Mouse (Mus musculus) midbrain, embryonic 10.5 days (tissue): ENCODE measurements around the gene Taf10. TPM values are rescaled to one million over a fixed set of nuclear protein-coding genes. Genes with fewer than 3 reads are reported as not detected.

ENCODE experiments used
- DNase-seq: peaks from one replicate; pipeline ENCODE4 v3.0.0-alpha.2; 2017; ENCODE audit warnings: low spot score
- H3K27ac ChIP-seq: fragments of 300-500 bp; sonication (generic); replicated peaks from 2 replicates; pipeline ENCODE4 v1.5.1; 2016; ENCODE audit warnings: mild to moderate bottlenecking
- H3K27me3 ChIP-seq: fragments of 300-500 bp; sonication (generic); 2 replicates; pipeline ENCODE4 v1.6.1; 2016; ENCODE audit warnings: low read depth, mild to moderate bottlenecking; ENCODE audit not compliant: poor library complexity, severe bottlenecking
- H3K36me3 ChIP-seq: fragments of 300-500 bp; sonication (generic); 2 replicates; pipeline ENCODE4 v1.6.1; 2016; ENCODE audit warnings: mild to moderate bottlenecking, moderate library complexity
- H3K4me1 ChIP-seq: fragments of 300-500 bp; sonication (generic); 2 replicates; pipeline ENCODE4 v1.6.1; 2016
- H3K4me3 ChIP-seq: fragments of 300-500 bp; sonication (generic); 2 replicates; pipeline ENCODE4 v1.5.1; 2016; ENCODE audit warnings: mild to moderate bottlenecking, moderate library complexity
- H3K9me3 ChIP-seq: fragments of 300-500 bp; sonication (generic); replicated peaks from 2 replicates; pipeline ENCODE4 v1.6.1; 2016; ENCODE audit warnings: mild to moderate bottlenecking
- WGBS: fragments of 180-500 bp; shearing (Covaris S2); methylation state at CpG from one replicate; pipeline ENCODE4 v1.1.7; 2016; 5-methylcytosine and 5-hydroxymethylcytosine counted together
- polyA plus RNA-seq: library from polyadenylated mRNA; unstranded; fragments of >200 nt; fragmentation: Nextera tagmentation; extraction: Ambion mirVana; gene quantifications from 2 replicates; pipeline ENCODE4 v1.2.1, GENCODE M21; 2016

Taf10 gene
- polyA plus RNA-seq, 1 experiment from 2014 or later = 188 TPM

DNA sequence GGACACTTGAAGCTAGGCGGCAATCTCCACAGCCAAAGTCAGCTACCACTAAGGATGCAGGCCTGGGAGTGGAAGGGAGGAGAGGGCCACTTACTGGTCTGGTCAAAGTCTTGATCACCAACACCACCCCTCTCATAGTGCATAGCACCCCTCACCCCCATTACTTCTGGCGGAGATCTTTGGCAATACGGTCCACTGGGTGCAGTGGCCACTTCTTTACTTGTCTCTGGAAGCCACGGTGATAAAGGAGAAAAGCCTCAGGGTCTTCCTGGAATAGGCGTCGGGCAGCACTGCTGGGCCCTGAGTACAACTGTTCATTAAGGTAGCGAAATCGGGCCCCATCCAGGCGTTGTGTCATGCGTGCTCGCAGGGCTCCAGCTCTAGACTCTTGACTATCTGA is 10.3 kb downstream of the Taf10 start:
- Histone ChIP-seq H3K36me3 (peaks cover 59% of the 10 kb centered on the region), H3K27ac (no peak overlapping the region), H3K27me3 (no peaks in the 10 kb centered on the region), H3K4me1 (peaks cover 39% of the 10 kb centered on the region), H3K9me3 (no peaks in the 10 kb centered on the region), H3K4me3 (no peak overlapping the region)
- no peak for DNase-seq
- 96% methylated on average over 11 of the region's 11 CpGs for WGBS

- no peaks in the 10 kb centered on the region for H3K9me3 ChIP-seq
- no peaks in the 10 kb centered on the region for H3K27me3 ChIP-seq
- H3K4me1 ChIP-seq = peaks cover 7% of the 10 kb centered on the region; the same call in 1 of the 2 replicates
- WGBS = 85% methylated on average over 6 of the region's 6 CpGs
- H3K27ac ChIP-seq = no peak overlapping the region
- DNase-seq = no peak
- peaks cover 48% of the 10 kb centered on the region for H3K36me3 ChIP-seq
- H3K4me3 ChIP-seq = no peak overlapping the region
These were observed 15.3 kb downstream of the Taf10 start for GRCm38 (mm10) chr7:105728701-105729428.

GRCm38 (mm10) chr7:105726980-105727325 is 17.2 kb downstream of the Taf10 start:
- WGBS = 93% methylated on average over 4 of the region's 4 CpGs
- no peaks in the 10 kb centered on the region for H3K27me3 ChIP-seq
- no peak overlapping the region for H3K27ac ChIP-seq
- peaks cover 29% of the 10 kb centered on the region for H3K36me3 ChIP-seq
- H3K9me3 ChIP-seq = no peaks in the 10 kb centered on the region
- H3K4me3 ChIP-seq = no peak overlapping the region
- DNase-seq = no peak
- H3K4me1 ChIP-seq = peaks cover 7% of the 10 kb centered on the region; the same call in 1 of the 2 replicates

- Histone ChIP-seq H3K27me3 (no peaks in the 10 kb centered on the region), H3K9me3 (no peaks in the 10 kb centered on the region), H3K27ac (no peak overlapping the region; the same call in 1 of the 2 replicates), H3K36me3 (peaks cover 23% of the 10 kb centered on the region), H3K4me3 (no peak overlapping the region), H3K4me1 (peaks cover 7% of the 10 kb centered on the region; the same call in 1 of the 2 replicates)
- peak; percentile 33 for DNase-seq
- 79% methylated on average over 4 of the region's 4 CpGs for WGBS
These were observed 17.8 kb downstream of the Taf10 start for GRCm38 (mm10) chr7:105726144-105726979.

DNA sequence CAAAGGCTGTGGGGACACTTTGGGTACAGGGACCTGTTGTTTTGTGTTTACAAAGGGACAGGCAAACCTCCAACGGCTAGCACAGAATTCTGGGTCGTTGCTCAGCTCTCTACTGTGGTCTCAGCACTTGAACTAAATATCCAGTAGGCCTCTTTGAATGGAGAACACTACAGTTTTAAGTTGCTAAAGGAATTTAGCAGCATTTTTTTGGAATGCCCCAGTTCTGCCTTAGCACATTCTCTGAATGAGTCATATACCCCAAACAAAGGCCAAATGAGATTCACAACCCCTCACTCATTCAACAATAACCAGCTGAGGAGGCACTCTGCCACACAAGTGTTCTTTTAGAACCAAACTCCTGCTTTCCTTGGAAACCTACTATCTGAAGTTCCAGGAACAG is 22.2 kb downstream of the Taf10 start:
- WGBS = 67% methylated on average over 2 of the region's 2 CpGs
- H3K27ac ChIP-seq = no peak overlapping the region
- H3K4me3 ChIP-seq = no peak overlapping the region
- no peaks in the 10 kb centered on the region for H3K36me3 ChIP-seq
- no peak for DNase-seq
- H3K27me3 ChIP-seq = no peaks in the 10 kb centered on the region
- no peaks in the 10 kb centered on the region for H3K4me1 ChIP-seq
- H3K9me3 ChIP-seq = no peaks in the 10 kb centered on the region

DNA sequence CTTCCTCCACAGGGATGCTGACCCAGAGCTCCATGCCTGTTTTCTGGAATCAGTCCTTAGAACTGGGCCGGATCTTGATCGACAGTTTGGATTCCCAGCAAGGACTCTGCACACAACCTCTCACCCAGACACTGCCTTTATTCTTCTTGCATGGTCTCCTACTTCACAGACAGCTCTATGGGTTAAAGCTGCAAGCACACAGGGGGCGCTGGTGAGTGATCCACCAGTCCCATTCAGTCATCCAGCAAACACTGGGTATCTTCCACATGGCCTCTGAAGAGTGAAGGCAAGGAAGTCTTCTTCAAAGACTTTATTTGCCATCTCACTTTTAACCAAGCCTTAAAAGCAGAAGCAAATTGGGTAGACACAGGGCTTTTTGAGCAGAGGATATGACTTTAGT is 28.8 kb downstream of the Taf10 start:
- Histone ChIP-seq H3K36me3 (no peaks in the 10 kb centered on the region), H3K9me3 (no peaks in the 10 kb centered on the region), H3K4me1 (no peaks in the 10 kb centered on the region), H3K27me3 (no peaks in the 10 kb centered on the region), H3K27ac (no peak overlapping the region), H3K4me3 (no peak overlapping the region)
- DNase-seq = no peak
- 57% methylated on average over 3 of the region's 3 CpGs for WGBS

DNA sequence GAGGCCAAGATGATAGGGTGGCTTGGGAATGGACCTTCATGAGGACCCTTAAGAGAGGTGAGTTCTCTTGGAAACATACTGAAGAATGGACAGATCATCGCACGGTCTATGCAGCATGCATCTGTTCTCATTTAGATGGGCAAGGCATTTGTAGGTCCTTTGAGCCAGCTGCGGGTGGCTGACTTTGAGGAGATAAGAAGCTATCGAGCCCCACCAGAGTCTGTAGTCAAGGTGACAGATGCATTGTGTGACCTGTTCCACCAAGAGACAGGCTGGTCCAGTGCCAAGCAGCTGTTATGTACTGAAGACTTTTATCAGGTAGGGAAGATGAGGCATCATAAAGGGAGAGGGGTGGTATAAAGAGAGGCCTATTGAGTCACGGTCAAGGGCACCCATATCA is 35.4 kb downstream of the Taf10 start:
- Histone ChIP-seq H3K9me3 (no peaks in the 10 kb centered on the region), H3K27ac (no peak overlapping the region), H3K4me1 (no peaks in the 10 kb centered on the region), H3K36me3 (no peaks in the 10 kb centered on the region), H3K4me3 (no peak overlapping the region), H3K27me3 (no peaks in the 10 kb centered on the region)
- no peak for DNase-seq
- 88% methylated on average over 5 of the region's 5 CpGs for WGBS

DNA sequence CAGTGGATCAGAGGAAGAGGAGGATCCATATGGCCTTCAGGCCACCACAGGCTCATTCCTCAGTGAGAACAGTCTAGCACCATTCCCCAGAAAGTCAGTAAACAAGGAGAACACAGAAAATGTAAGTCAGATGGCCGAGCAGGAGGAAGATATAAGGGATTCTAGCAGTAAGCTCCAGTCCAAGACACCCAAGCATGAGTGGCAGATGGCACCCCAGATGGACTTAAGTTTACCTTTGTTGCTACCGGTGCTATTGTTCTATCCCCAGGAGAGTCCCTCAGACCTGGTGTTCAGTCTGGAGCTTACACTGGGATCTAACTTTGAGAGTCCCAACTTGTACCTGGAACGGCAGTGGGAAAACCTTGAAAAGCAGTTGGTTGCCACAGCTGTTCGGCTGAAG is 40.3 kb downstream of the Taf10 start:
- Histone ChIP-seq H3K4me3 (no peak overlapping the region), H3K4me1 (no peaks in the 10 kb centered on the region)

DNA sequence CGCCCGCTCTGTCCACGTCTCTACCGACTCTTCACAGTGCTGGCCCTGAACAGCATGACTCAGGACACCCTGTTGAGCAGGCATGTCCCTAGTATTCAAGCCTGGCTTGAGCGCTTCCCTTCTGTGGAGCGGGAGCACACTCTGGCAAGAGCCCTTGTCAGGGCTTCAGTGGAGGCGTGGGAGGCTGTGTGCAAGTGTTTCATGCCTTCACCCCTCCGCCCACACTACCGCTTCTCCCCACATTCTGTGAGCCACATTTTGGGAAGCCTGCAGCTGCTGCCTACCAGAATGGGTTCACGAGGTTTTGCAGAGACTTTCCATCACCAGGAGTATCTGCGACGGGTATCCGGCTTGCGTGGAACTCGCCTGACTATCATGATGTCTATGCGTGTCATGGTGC is 41.0 kb downstream of the Taf10 start:
- no peaks in the 10 kb centered on the region for H3K27me3 ChIP-seq
- no peaks in the 10 kb centered on the region for H3K4me1 ChIP-seq
- no peak for DNase-seq
- H3K27ac ChIP-seq = no peak overlapping the region
- H3K36me3 ChIP-seq = no peaks in the 10 kb centered on the region
- 85% methylated on average over 16 of the region's 16 CpGs for WGBS
- H3K9me3 ChIP-seq = no peaks in the 10 kb centered on the region
- H3K4me3 ChIP-seq = no peak overlapping the region

More for the DNA sequence above, 40.3 kb downstream of the Taf10 start:
- no peaks in the 10 kb centered on the region for H3K36me3 ChIP-seq
- H3K27ac ChIP-seq = no peak overlapping the region
- H3K9me3 ChIP-seq = no peaks in the 10 kb centered on the region
- H3K27me3 ChIP-seq = no peaks in the 10 kb centered on the region
- WGBS = 87% methylated on average over 4 of the region's 4 CpGs
- no peak for DNase-seq

DNA sequence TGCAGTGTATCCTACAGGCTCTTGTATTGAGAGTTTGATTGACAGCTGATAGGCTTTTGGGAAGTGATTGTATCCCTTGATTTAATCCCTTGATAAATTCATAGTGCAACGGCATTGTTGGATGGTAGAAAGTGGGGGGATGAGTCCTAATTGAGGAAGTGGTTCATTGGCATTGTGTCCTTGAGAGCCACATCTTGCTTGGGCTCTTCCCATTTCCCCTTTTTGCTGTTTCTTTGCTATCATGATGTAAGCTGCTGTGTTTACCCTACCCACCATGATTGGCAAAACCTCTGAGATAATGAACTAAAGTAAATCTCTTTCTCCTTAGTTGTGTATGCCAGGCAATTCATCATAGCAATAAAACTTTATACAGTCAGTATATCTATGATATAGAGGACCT is 53.3 kb downstream of the Taf10 start:
- WGBS = 85% methylated on average over 1 of the region's 1 CpGs
- no peaks in the 10 kb centered on the region for H3K36me3 ChIP-seq
- no peak for DNase-seq
- H3K27me3 ChIP-seq = 0 out of 2 replicates have a peak, but pooled peaks cover 6% of the 10 kb centered on the region
- H3K4me1 ChIP-seq = peaks cover 1% of the 10 kb centered on the region
- no peak overlapping the region for H3K4me3 ChIP-seq
- H3K9me3 ChIP-seq = no peaks in the 10 kb centered on the region
- no peak overlapping the region for H3K27ac ChIP-seq

Other genes with a start within 250 kb of the Taf10 start
- 34.2 and 41.7 TPM in 2 replicates for gene Smpd1, start 190.0 kb downstream of the Taf10 start, polyA plus RNA-seq
- gene Apbb1, start 162.7 kb downstream of the Taf10 start, polyA plus RNA-seq = 112 and 134 TPM in 2 replicates
- gene Hpx, start 144.2 kb downstream of the Taf10 start, polyA plus RNA-seq = 0.07 and 0.17 TPM in 2 replicates
- gene Trim3, start 110.8 kb downstream of the Taf10 start, polyA plus RNA-seq = 30.3 and 36.0 TPM in 2 replicates
- 164 TPM in 2 replicates for gene Timm10b, start 104.3 kb downstream of the Taf10 start, polyA plus RNA-seq
- gene Arfip2, start 103.9 kb downstream of the Taf10 start, polyA plus RNA-seq = 57.5 and 67.3 TPM in 2 replicates
- 8.1 and 12.0 TPM in 2 replicates for gene Gm45799, start 103.8 kb downstream of the Taf10 start, polyA plus RNA-seq
- gene Dnhd1, start 93.5 kb downstream of the Taf10 start, polyA plus RNA-seq = 0.40 and 0.41 TPM in 2 replicates
- 236 and 240 TPM in 2 replicates for gene Ilk, start 7.8 kb downstream of the Taf10 start, polyA plus RNA-seq
- 35.4 and 44.0 TPM in 2 replicates for gene Rrp8, start 7.0 kb downstream of the Taf10 start, polyA plus RNA-seq
- gene Tpp1, start 7.9 kb upstream of the Taf10 start, polyA plus RNA-seq = 66.1 and 66.9 TPM in 2 replicates
- 6.7 and 10.1 TPM in 2 replicates for gene Dchs1, start 43.3 kb upstream of the Taf10 start, polyA plus RNA-seq
- gene Mrpl17, start 66.7 kb upstream of the Taf10 start, polyA plus RNA-seq = 293 and 320 TPM in 2 replicates
- 0.06 and 0.11 TPM in 2 replicates for gene Gm4070, start 209.6 kb upstream of the Taf10 start, polyA plus RNA-seq